36 mouse cellular contexts compared by ENCODE assay signal in the genomic region with DNA sequence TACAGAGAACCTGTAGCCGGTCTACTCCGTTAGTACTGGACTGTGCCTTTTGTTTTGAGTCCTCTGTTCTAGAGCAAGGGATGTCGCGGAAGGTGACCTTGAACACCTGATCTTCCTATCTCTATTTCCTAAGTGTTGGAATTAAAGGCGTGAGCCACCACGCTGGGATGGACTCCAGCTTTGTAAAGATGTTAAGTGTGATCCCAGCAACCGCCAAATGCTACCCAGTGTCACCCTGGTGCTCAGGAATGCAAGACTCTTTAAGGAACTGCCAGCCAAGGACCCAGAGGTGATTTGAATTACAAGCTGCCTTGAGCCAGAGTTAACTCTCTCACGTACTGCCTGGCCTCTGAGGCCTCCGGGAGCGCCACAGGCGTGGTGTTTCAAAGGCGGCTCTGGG. TPM values are rescaled to one million over a fixed set of nuclear protein-coding genes. Genes with fewer than 3 reads are reported as not detected.
A peak's percentile ranks its signal among the peaks of the same experiment; 100 is the strongest.
DNase-seq lines count a peak whose midpoint lies in the region; ATAC-seq and TF ChIP-seq lines count a peak whose summit lies in the region.
"Had no signal": no experiment of that assay in that cellular context is flagged by ENCODE, and none has a peak within 500 bp of the region (broad histone marks: within the 10 kb centered on the region; RNA-seq: fewer than 3 reads in every experiment).

No protein-coding gene starts in this region.

- H3K9ac ChIP-seq in forebrain, embryonic 11.5 days (ENCODE audit: low read length) = no peak overlapping the region
- H3K9ac ChIP-seq in forebrain, postnatal 0 days = no peak overlapping the region
- no peak overlapping the region for H3K9ac ChIP-seq in neural tube, embryonic 15.5 days (replicated peaks)
- no peak overlapping the region for H3K9ac ChIP-seq in hindbrain, embryonic 11.5 days (ENCODE audit: low read depth, low read length)
- H3K9ac ChIP-seq: embryonic facial prominence, embryonic 13.5 days; forebrain, embryonic 12.5 days; hindbrain, embryonic 15.5 days; liver, embryonic 12.5 days; liver, postnatal 0 days; stomach, embryonic 15.5 days had no signal

- no peak overlapping the region for H3K4me2 ChIP-seq in forebrain, embryonic 11.5 days (ENCODE audit: low read depth, low read length, severe bottlenecking)
- H3K4me2 ChIP-seq in forebrain, postnatal 0 days (ENCODE audit: low read depth) = no peak overlapping the region
- no peak overlapping the region for H3K4me2 ChIP-seq in neural tube, embryonic 15.5 days
- no peak overlapping the region for H3K4me2 ChIP-seq in hindbrain, embryonic 11.5 days (replicated peaks; ENCODE audit: low read depth, low read length)
- H3K4me2 ChIP-seq: embryonic facial prominence, embryonic 13.5 days; forebrain, embryonic 12.5 days; heart, embryonic 11.5 days; hindbrain, embryonic 15.5 days; liver, embryonic 12.5 days; stomach, embryonic 15.5 days had no signal

- no peak for TF ChIP-seq CTCF in forebrain, postnatal 0 days (IDR thresholded peaks at IDR 0.05; ENCODE audit: low read depth)
- no peak for TF ChIP-seq CTCF in brain, embryonic 14.5 days (IDR thresholded peaks at IDR 0.05; ENCODE audit: borderline replicate concordance, extremely low read depth, insufficient read depth, insufficient read length)

- TF ChIP-seq POLR2A in brain, embryonic 14.5 days (IDR thresholded peaks at IDR 0.05; ENCODE audit: borderline replicate concordance, extremely low read depth, insufficient read depth, insufficient read length, poor library complexity, severe bottlenecking) = no peak

- DNase-seq in forebrain, embryonic 11.5 days (ENCODE audit: low spot score) = peak; percentile 50
- no peak for DNase-seq in forebrain, postnatal 0 days
- DNase-seq in neural tube, embryonic 10.5 days (ENCODE audit: extremely low spot score, low spot score) = peak; percentile 26
- DNase-seq in brain, embryonic 14.5 days (ENCODE audit: low read depth) = peak; percentile 30
- DNase-seq in hindbrain, embryonic 11.5 days (ENCODE audit: low spot score) = no peak
- no peak for DNase-seq in embryonic facial prominence, embryonic 10.5 days (ENCODE audit: low spot score)
- DNase-seq: adrenal gland, postnatal 14 days; cerebellum, adult 18-20 months; cerebellum, postnatal 10 days; gastrocnemius, postnatal 14 days; heart, adult 11 months; heart, postnatal 36 days; kidney, adult 11 months; kidney, postnatal 25 days; liver, postnatal 0 days; lung, postnatal 36 days; retina, postnatal 1 day; right cerebral cortex, postnatal 14 days had no signal

- H3K27ac ChIP-seq in forebrain, embryonic 11.5 days (ENCODE audit: low read depth, low read length) = no peak overlapping the region
- no peak overlapping the region for H3K27ac ChIP-seq in forebrain, postnatal 0 days (ENCODE audit: low read depth, low read length)
- H3K27ac ChIP-seq in neural tube, embryonic 15.5 days (replicated peaks) = no peak overlapping the region
- no peak overlapping the region for H3K27ac ChIP-seq in hindbrain, embryonic 11.5 days (ENCODE audit: low read depth, low read length)
- H3K27ac ChIP-seq in embryonic facial prominence, embryonic 10.5 days (replicated peaks) = no peak overlapping the region
- H3K27ac ChIP-seq: embryonic facial prominence, embryonic 13.5 days; forebrain, embryonic 12.5 days; hindbrain, embryonic 15.5 days; left cerebral cortex, adult 2 months; liver, embryonic 12.5 days; stomach, embryonic 15.5 days had no signal

- ATAC-seq in forebrain, embryonic 11.5 days (replicated peaks; ENCODE audit: low FRiP score) = no peak
- no peak for ATAC-seq in forebrain, postnatal 0 days
- no peak for ATAC-seq in neural tube, embryonic 15.5 days (ENCODE audit: low FRiP score)
- no peak for ATAC-seq in hindbrain, embryonic 11.5 days (ENCODE audit: low FRiP score)
- ATAC-seq: CD4-positive, CD25-positive, alpha-beta regulatory T cell, adult 4 months; inflammation-experienced regulatory T-cells, adult 6 months; liver, embryonic 12.5 days; liver, postnatal 0 days; midbrain, embryonic 16.5 days had no signal

- no peak overlapping the region for H3K4me3 ChIP-seq in forebrain, embryonic 11.5 days (ENCODE audit: low read depth, low read length)
- H3K4me3 ChIP-seq in forebrain, postnatal 0 days (ENCODE audit: low read depth, low read length) = no peak overlapping the region
- H3K4me3 ChIP-seq in neural tube, embryonic 15.5 days (replicated peaks) = no peak overlapping the region
- no peak overlapping the region for H3K4me3 ChIP-seq in hindbrain, embryonic 11.5 days (ENCODE audit: low read depth, low read length)
- H3K4me3 ChIP-seq in embryonic facial prominence, embryonic 10.5 days = no peak overlapping the region
- H3K4me3 ChIP-seq: embryonic facial prominence, embryonic 13.5 days; forebrain, embryonic 12.5 days; hindbrain, embryonic 15.5 days; left cerebral cortex, adult 2 months; liver, embryonic 12.5 days; myocyte; stomach, embryonic 15.5 days had no signal

- peaks cover 13% of the 10 kb centered on the region; the same call in 1 of the 2 replicates for H3K27me3 ChIP-seq in forebrain, embryonic 11.5 days (ENCODE audit: control insufficient read depth, insufficient read depth, low read length)
- H3K27me3 ChIP-seq in forebrain, postnatal 0 days (ENCODE audit: insufficient read depth, low read length) = no peaks in the 10 kb centered on the region; the same call in 1 of the 2 replicates
- H3K27me3 ChIP-seq in neural tube, embryonic 15.5 days (replicated peaks) = peaks cover 13% of the 10 kb centered on the region
- H3K27me3 ChIP-seq in hindbrain, embryonic 11.5 days (ENCODE audit: control insufficient read depth, insufficient read depth, low read length) = peaks cover 18% of the 10 kb centered on the region
- peaks cover 68% of the 10 kb centered on the region for H3K27me3 ChIP-seq in embryonic facial prominence, embryonic 10.5 days (replicated peaks; ENCODE audit: low read depth, poor library complexity, severe bottlenecking)

- no peaks in the 10 kb centered on the region for H3K36me3 ChIP-seq in forebrain, embryonic 11.5 days (ENCODE audit: control insufficient read depth, insufficient read depth, low read length)
- H3K36me3 ChIP-seq in forebrain, postnatal 0 days (ENCODE audit: insufficient read depth) = no peaks in the 10 kb centered on the region
- no peaks in the 10 kb centered on the region for H3K36me3 ChIP-seq in neural tube, embryonic 15.5 days
- no peaks in the 10 kb centered on the region for H3K36me3 ChIP-seq in hindbrain, embryonic 11.5 days (ENCODE audit: control insufficient read depth, insufficient read depth, low read length)
- H3K36me3 ChIP-seq in embryonic facial prominence, embryonic 10.5 days (replicated peaks) = no peaks in the 10 kb centered on the region
- H3K36me3 ChIP-seq: embryonic facial prominence, embryonic 13.5 days; forebrain, embryonic 12.5 days; G1E; hindbrain, embryonic 15.5 days; liver, embryonic 12.5 days; stomach, embryonic 15.5 days had no signal

- no peaks in the 10 kb centered on the region; the same call in 1 of the 2 replicates for H3K4me1 ChIP-seq in forebrain, embryonic 11.5 days (replicated peaks; ENCODE audit: control insufficient read depth, insufficient read depth, low read length)
- no peaks in the 10 kb centered on the region for H3K4me1 ChIP-seq in forebrain, postnatal 0 days (ENCODE audit: insufficient read depth)
- peaks cover 6% of the 10 kb centered on the region; the same call in 1 of the 2 replicates for H3K4me1 ChIP-seq in neural tube, embryonic 15.5 days
- H3K4me1 ChIP-seq in hindbrain, embryonic 11.5 days (replicated peaks; ENCODE audit: control insufficient read depth, insufficient read depth, low read length) = no peaks in the 10 kb centered on the region
- no peaks in the 10 kb centered on the region for H3K4me1 ChIP-seq in embryonic facial prominence, embryonic 10.5 days
- H3K4me1 ChIP-seq: embryonic facial prominence, embryonic 13.5 days; forebrain, embryonic 12.5 days; hindbrain, embryonic 15.5 days; liver, embryonic 12.5 days; stomach, embryonic 15.5 days had no signal

- WGBS in forebrain, embryonic 11.5 days = 21% methylated on average over 12 of the region's 12 CpGs
- WGBS in forebrain, postnatal 0 days = 47% methylated on average over 12 of the region's 12 CpGs
- 29% methylated on average over 12 of the region's 12 CpGs for WGBS in neural tube, embryonic 15.5 days
- WGBS in hindbrain, embryonic 11.5 days = 19% methylated on average over 12 of the region's 12 CpGs
- 16% methylated on average over 12 of the region's 12 CpGs for WGBS in embryonic facial prominence, embryonic 10.5 days

- H3K9me3 ChIP-seq in forebrain, embryonic 11.5 days (ENCODE audit: control insufficient read depth, low read length) = no peaks in the 10 kb centered on the region
- H3K9me3 ChIP-seq in forebrain, postnatal 0 days (ENCODE audit: low read length) = no peaks in the 10 kb centered on the region
- H3K9me3 ChIP-seq in neural tube, embryonic 15.5 days (replicated peaks) = no peaks in the 10 kb centered on the region
- H3K9me3 ChIP-seq in hindbrain, embryonic 11.5 days (ENCODE audit: control insufficient read depth, low read length) = no peaks in the 10 kb centered on the region
- no peaks in the 10 kb centered on the region for H3K9me3 ChIP-seq in embryonic facial prominence, embryonic 10.5 days
- H3K9me3 ChIP-seq: embryonic facial prominence, embryonic 13.5 days; forebrain, embryonic 12.5 days; hindbrain, embryonic 15.5 days; liver, embryonic 12.5 days; stomach, embryonic 15.5 days had no signal

RNA-seq across cellular contexts. Expression of a gene that starts 8.4 kb away (rescaled TPM):
- 32.4 and 36.1 TPM in 2 replicates for polyA plus RNA-seq in forebrain, embryonic 11.5 days (2014; fragmentation: Nextera tagmentation; extraction: Ambion mirVana)
- 10.1 and 16.6 TPM in 2 replicates for total RNA-seq in forebrain, postnatal 0 days (2014; rRNA removed)
- polyA plus RNA-seq in forebrain, postnatal 0 days (2015; fragmentation: Nextera tagmentation; extraction: Ambion mirVana) = 10.2 and 13.3 TPM in 2 replicates
- 9.6 and 12.9 TPM in 2 replicates for polyA plus RNA-seq in neural tube, embryonic 15.5 days (2015; fragmentation: Nextera tagmentation; extraction: Ambion mirVana)
- 21.8 and 33.6 TPM in 2 replicates for polyA plus RNA-seq in brain, embryonic 14.5 days (2012; rRNA removed)
- 27.2 and 28.5 TPM in 2 replicates for polyA plus RNA-seq in hindbrain, embryonic 11.5 days (2014; fragmentation: Nextera tagmentation; extraction: Ambion mirVana)
- 5.4 and 5.9 TPM in 2 replicates for polyA plus RNA-seq in embryonic facial prominence, embryonic 10.5 days (2016; fragmentation: Nextera tagmentation; extraction: Ambion mirVana)
- total RNA-seq: adrenal gland, postnatal 14 days; common myeloid progenitor, adult 5-6 weeks; gastrocnemius, postnatal 14 days; heart, postnatal 36 days; megakaryocyte, adult 5-6 weeks had no signal
- polyA plus RNA-seq: G1E; heart, embryonic 11.5 days; heart, embryonic 16.5 days; inflammation-experienced regulatory T-cells, adult 6 months; kidney, embryonic 14.5 days; liver, embryonic 12.5 days; liver, postnatal 0 days; lung, embryonic 16.5 days; myocyte had no signal

Comparison
In these comparisons a context has a peak if more than half of its experiments do, and no peak if none do; other contexts are left out.
1. DNase-seq: peak in forebrain, embryonic 11.5 days (single experiment), neural tube, embryonic 10.5 days (single experiment) and brain, embryonic 14.5 days (single experiment); none in forebrain, postnatal 0 days (single experiment), hindbrain, embryonic 11.5 days (single experiment) and embryonic facial prominence, embryonic 10.5 days (single experiment).